Mouse (Mus musculus): ENCODE results near the gene Olfr1318. TPM values are rescaled to one million over a fixed set of nuclear protein-coding genes. Genes with fewer than 3 reads are reported as not detected.

Gene Olfr1318
- polyA plus RNA-seq (2012; rRNA removed), result not detected in 2 replicates

GRCm38 (mm10) chr2:112153898-112154297, at the start of gene Olfr1318:
Gene Olfr1318 (plus strand): TSS chr2:112154198.

DNA sequence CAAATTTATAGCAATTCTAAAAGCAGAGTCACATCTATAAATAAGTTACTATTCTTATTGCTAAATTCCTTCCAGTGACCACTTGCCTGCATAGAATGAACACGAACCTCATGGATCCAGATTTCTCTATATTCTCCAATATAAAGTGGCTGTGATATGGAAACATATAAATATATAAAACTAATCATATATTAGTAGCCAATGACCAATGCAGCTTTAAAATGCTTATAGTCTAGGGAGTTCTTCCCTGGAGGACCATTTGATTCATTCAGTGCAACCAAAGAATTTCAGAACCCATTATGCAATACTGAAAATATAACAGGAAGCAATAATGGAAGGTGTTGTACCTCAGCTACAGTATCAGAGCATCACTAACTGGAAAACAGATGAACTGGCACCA, 38.7 kb upstream of the Olfr1318 start, which contains the start of gene Olfr1315-ps1:
Gene Olfr1315-ps1 (minus strand): TSS at position 101 of the 400 bp plus-strand sequence.

GRCm38 (mm10) chr2:112134877-112135276, 19.1 kb upstream of the Olfr1318 start, which contains the start of gene Olfr1316:
Gene Olfr1316 (minus strand): TSS chr2:112134977.

GRCm38 (mm10) chr2:112140029-112140428, 14.0 kb upstream of the Olfr1318 start, which contains the start of gene Olfr1317:
Gene Olfr1317 (plus strand): TSS chr2:112140329.

Other genes starting within 250 kb of the Olfr1318 start
- gene Olfr1306, start 237.9 kb upstream of the Olfr1318 start, polyA plus RNA-seq (2012; rRNA removed), result not detected in 2 replicates
- not detected in 2 replicates for gene Olfr1307, start 204.8 kb upstream of the Olfr1318 start, polyA plus RNA-seq (2012; rRNA removed)
- gene Olfr1308, start 189.3 kb upstream of the Olfr1318 start, polyA plus RNA-seq (2012; rRNA removed), result not detected in 2 replicates
- not detected in 2 replicates for gene Olfr1309, start 163.9 kb upstream of the Olfr1318 start, polyA plus RNA-seq (2012; rRNA removed)
- not detected in 2 replicates for gene Olfr1310, start 141.5 kb upstream of the Olfr1318 start, polyA plus RNA-seq (2012; rRNA removed)
- gene Olfr1311, start 129.8 kb upstream of the Olfr1318 start, polyA plus RNA-seq (2012; rRNA removed), result not detected in 2 replicates
- not detected in 2 replicates for gene Olfr1312, start 104.0 kb upstream of the Olfr1318 start, polyA plus RNA-seq (2012; rRNA removed)
- not detected in 2 replicates for gene Olfr1313, start 76.4 kb upstream of the Olfr1318 start, polyA plus RNA-seq (2012; rRNA removed)
- gene Olfr1314, start 57.4 kb upstream of the Olfr1318 start, polyA plus RNA-seq (2012; rRNA removed), result not detected in 2 replicates
- not detected in 2 replicates for gene Olfr1315-ps1, start 38.8 kb upstream of the Olfr1318 start, polyA plus RNA-seq (2012; rRNA removed)
- gene Olfr1316, start 19.2 kb upstream of the Olfr1318 start, polyA plus RNA-seq (2012; rRNA removed), result not detected in 2 replicates
- gene Olfr1317, start 13.9 kb upstream of the Olfr1318 start, polyA plus RNA-seq (2012; rRNA removed), result not detected in 2 replicates
- gene Lpcat4, start 85.3 kb downstream of the Olfr1318 start, polyA plus RNA-seq (2012; rRNA removed), result 2.4 and 3.2 TPM in 2 replicates
- not detected in 2 replicates for gene Nutm1, start 105.1 kb downstream of the Olfr1318 start, polyA plus RNA-seq (2012; rRNA removed)
- 80.4 and 90.1 TPM in 2 replicates for gene Nop10, start 107.7 kb downstream of the Olfr1318 start, polyA plus RNA-seq (2012; rRNA removed)
- 9.9 and 10.4 TPM in 2 replicates for gene Slc12a6, start 111.6 kb downstream of the Olfr1318 start, polyA plus RNA-seq (2012; rRNA removed)
- 0.01 TPM in 1 of 2 replicates, not detected in the other for gene Gm21985, start 112.1 kb downstream of the Olfr1318 start, polyA plus RNA-seq (2012; rRNA removed)
- gene Emc4, start 213.8 kb downstream of the Olfr1318 start, polyA plus RNA-seq (2012; rRNA removed), result 25.5 and 28.4 TPM in 2 replicates
- gene Katnbl1, start 225.0 kb downstream of the Olfr1318 start, polyA plus RNA-seq (2012; rRNA removed), result 7.2 and 8.5 TPM in 2 replicates